Mouse (Mus musculus) G1E-ER4 (cell line): Measurements from ENCODE around the gene Rpusd2. TPM values are rescaled to one million over a fixed set of nuclear protein-coding genes. Genes with fewer than 3 reads are reported as not detected.

Experiments
- GATA1 ChIP-seq: IDR thresholded peaks from one replicate; pipeline ENCODE4 v1.8.0; 2012; ENCODE audit warnings: low read length, inconsistent platforms
- polyA plus RNA-seq: library from polyadenylated mRNA; stranded (reverse); fragments of >175 nt; gene quantifications from 2 replicates; pipeline ENCODE4 v1.2.3, GENCODE M21; 2012

The Rpusd2 gene
- polyA plus RNA-seq, 1 experiment, result 7.1 TPM

DNA sequence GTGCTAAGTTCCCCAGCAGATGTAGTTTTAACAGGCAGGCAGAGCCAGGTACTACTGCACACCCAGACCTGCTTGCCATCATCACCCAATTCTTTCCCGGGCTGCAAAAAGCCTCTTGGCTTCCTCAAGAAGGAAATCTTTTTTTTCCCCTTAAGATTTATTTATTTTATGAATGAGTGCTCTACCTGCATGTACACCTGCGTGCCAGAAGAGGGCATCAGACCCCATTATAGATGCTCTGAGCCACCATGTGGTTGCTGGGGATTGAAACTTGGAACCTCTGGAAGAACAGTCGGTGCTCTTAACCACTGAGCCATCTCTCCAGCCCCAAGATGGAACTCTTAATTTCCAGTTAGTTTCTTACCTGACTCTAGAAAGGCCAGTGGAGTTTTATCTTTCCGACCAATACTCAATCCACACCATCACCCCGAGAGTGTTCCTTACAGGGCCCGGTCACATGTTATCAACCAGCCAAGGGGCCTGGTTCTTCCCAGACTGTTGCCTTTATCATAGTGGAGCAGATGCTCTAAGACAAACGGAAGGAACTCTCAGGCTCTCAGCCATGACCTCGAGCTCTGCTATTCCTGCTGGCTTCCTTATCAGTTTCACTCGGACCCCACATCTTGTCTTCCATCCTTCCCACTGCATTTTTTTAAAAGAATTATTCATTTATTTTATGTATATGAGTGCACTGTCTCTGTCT, 9.9 kb upstream of the Rpusd2 start:
- peak; percentile 38 for TF ChIP-seq GATA1

DNA sequence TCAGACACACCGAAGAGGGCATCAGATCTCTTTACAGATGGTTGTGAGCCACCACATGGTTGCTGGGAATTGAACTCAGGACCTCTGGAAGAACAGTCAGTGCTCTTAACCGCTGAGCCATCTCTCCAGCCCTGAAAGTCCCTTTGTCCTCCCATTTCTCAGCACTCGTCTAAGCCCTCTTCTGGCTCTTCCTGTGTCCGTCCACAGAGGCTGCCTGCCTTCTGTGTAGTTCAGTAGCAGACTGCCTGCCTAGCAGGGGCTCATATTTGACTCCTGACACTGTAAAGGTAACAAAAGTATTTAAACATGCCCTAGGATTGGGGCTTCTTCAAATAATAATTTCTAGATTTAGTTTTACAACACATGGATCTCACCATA, 9.4 kb upstream of the Rpusd2 start:
- TF ChIP-seq GATA1, result no peak

DNA sequence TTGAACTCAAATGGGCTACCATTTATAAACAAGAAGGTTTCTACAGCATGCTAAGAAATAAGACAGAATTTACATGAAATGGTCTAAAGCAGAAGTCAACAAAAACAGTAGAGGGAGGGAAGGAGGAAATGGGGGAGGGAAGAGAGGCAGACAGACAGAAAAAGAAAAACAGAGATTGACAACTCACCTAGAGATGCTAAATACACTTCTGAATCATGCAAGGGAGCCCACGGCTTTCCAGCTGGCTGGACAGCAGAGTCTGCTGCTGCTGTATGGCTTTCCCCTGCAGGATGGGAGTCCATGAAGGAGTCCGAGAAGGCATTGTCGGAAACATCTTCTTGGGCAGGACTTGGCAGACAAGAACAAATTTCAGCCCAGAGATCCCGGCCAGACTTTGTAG, 7.6 kb upstream of the Rpusd2 start:
- no peak for TF ChIP-seq GATA1

- no peak for TF ChIP-seq GATA1
Measured at GRCm38 (mm10) chr2:119028941-119029551, 5.5 kb upstream of the Rpusd2 start, which contains the start of gene Ccdc32. Ccdc32 (minus strand) TSS chr2:119029393.

DNA sequence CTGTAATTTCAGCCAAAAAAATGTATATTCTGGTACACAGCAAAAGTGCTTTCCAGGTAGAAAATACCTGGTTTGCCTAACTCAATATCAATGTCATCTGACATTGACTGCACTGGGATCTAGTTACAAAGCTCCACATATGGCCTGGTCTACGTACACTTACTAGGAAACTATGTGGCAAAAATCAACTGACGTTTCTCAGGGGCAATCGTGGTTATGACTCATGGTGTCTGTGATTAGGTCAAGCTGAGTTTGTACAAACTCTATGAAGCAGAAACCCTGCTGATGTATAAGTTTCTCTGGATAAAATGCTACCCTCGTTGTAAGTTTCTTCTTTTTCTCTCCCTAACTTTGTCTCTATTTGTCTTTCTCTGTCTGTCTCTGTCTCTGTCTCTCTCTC, 2.4 kb upstream of the Rpusd2 start:
- TF ChIP-seq GATA1, result no peak

- no peak for TF ChIP-seq GATA1
Measured at GRCm38 (mm10) chr2:119035397-119035745, 781 bp downstream of the Rpusd2 start.

- TF ChIP-seq GATA1, result no peak
Measured at GRCm38 (mm10) chr2:119040882-119041281, 6.3 kb downstream of the Rpusd2 start.

- no peak for TF ChIP-seq GATA1
Measured at GRCm38 (mm10) chr2:119045163-119045562, 10.6 kb downstream of the Rpusd2 start.

DNA sequence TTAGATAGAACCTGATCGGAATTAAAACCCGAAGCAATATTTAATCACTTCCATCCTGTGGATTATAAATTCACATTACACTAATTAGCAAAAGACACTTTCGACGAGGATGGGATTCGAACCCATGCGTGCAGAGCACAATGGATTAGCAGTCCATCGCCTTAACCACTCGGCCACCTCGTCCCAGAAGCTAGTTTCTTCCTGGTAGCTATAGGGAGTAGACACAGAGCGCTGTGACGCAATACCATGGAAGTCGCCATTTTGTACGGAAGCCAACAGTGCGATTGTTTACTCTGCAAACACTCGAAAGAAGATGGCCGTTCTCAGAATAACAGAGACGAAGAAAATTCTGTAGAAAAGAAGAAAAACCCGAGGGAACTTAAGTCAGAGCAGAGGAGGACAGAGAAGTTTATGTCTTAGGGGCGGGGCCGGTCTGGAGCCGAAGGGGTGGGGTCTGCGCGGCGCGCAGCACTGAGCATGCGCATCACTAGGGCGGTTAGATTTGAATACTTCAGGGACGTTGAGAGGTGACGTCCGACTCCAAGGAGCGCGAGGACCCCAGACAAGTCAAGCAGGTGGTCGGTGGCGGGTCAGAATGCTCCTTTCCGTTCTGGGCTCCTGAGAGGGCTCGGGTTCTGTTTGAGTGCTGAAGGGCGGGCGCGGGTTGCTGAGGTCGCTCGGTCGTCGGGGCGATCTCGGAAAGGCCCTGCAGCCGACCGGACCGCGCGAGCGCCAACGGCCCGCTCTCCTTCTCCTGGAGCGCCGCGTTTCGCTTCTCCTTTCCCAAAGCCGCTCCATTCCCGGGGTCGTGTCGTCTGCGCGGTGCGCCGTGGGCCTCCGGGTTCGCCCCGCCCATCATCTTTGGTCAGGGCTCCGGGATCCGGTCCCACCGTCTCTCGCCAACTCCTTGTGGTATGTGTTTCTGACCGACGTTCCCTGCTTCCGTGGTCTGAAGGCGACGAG, 12.3 kb downstream of the Rpusd2 start, which contains the start of gene Knl1:
TSS of gene Knl1 (plus strand) at position 471 of the 963 bp plus-strand sequence.
- TF ChIP-seq GATA1, result no peak

DNA sequence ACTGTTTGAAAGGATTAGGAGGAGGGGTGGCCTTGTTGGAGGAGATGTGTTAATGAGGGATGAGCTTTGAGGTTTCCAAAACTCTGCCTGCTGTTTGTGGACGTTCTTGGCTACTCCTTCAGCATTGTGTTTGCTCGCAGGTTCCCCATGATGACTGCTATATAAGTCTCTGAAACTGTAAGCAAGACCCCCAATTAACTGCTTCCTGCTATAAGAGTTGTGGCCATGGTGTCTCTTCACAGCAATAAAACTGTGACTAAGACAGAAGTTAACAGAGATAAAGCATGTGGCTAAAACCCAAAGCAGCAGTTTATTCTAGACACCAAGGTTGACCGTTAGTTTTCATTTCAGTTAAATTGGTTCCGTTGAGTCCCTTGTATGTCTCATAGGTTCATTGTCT, 13.3 kb downstream of the Rpusd2 start:
- TF ChIP-seq GATA1, result no peak

DNA sequence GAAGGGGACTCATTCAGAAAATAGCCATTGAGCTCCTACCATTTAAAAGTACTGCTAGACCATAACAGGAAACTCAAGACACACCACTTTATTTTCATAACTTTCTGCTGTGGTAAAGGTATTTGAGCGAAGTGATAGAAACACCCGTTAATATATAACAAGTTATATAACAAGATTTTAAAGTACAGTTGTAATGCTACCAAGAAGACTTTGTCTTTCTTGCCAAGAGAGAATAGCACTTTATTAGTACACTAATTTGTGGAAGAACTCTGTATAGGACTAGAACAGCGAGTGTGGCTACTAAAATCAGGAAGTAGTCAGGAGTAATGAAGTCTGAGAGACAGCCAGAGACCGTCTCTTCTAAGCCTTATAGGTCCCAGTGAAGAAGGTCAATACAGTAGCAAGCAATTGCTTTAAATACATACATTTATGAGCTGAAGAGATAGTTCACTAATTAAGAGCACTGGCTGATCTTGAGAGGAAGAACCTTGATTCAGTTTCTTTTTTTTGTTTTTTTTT, 15.6 kb downstream of the Rpusd2 start:
- TF ChIP-seq GATA1, result no peak

- TF ChIP-seq GATA1, result no peak
Measured at GRCm38 (mm10) chr2:119060139-119060538, 25.5 kb downstream of the Rpusd2 start.

DNA sequence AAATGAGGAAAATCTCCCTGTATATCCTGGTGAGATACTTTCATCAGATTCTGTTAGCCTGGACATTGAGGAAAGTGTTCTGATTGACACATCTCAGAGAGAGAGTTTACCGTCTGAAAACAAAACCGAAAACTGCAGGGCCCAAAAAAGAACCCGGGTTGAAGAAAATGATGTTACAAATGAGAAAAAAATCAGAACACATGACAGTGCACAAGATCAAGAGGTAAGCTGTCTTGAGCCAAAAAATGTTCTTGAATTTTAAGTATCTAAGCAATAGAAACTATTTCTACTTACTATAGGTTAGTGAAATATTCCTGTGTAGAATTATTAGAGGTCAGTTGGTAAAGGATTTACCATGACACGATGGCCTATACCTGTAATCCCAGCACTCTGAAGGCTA, 37.8 kb downstream of the Rpusd2 start:
- no peak for TF ChIP-seq GATA1

DNA sequence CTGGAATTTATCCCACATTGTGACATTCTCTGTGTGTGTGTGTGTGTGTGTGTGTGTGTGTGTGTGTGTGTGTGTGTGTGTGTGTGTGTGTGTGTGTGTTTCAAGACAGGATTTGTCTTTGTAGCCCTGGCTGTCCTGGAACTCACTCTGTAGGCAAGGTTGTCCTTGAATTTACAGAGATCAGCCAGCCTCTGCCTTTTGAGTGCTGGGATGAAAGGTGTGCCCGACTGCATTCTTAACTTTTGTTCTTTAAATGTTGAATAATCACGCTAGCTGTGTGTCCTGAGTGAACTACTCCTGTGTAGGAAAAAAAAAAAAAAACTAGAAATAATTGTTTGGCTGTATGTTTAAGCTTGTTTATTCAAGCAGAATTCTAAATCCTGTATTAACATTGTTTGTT, 51.6 kb downstream of the Rpusd2 start:
- no peak for TF ChIP-seq GATA1

Other genes starting within 250 kb of the Rpusd2 start
- 100 and 129 TPM in 2 replicates for gene Knstrn, start 220.8 kb upstream of the Rpusd2 start, polyA plus RNA-seq
- 4.7 and 10.5 TPM in 2 replicates for gene Ivd, start 172.8 kb upstream of the Rpusd2 start, polyA plus RNA-seq
- gene Bahd1, start 134.4 kb upstream of the Rpusd2 start, polyA plus RNA-seq, result 60.4 and 68.6 TPM in 2 replicates
- gene Chst14, start 108.3 kb upstream of the Rpusd2 start, polyA plus RNA-seq, result 6.0 and 9.3 TPM in 2 replicates
- 13.3 and 14.8 TPM in 2 replicates for gene Ccdc32, start 5.4 kb upstream of the Rpusd2 start, polyA plus RNA-seq
- 10.4 and 12.1 TPM in 2 replicates for gene Knl1, start 12.3 kb downstream of the Rpusd2 start, polyA plus RNA-seq
- gene Rad51, start 78.0 kb downstream of the Rpusd2 start, polyA plus RNA-seq, result 32.6 and 40.6 TPM in 2 replicates
- 62.5 and 66.8 TPM in 2 replicates for gene Rmdn3, start 122.2 kb downstream of the Rpusd2 start, polyA plus RNA-seq
- 10.1 and 12.6 TPM in 2 replicates for gene Gchfr, start 133.0 kb downstream of the Rpusd2 start, polyA plus RNA-seq
- gene Gm14137, start 139.7 kb downstream of the Rpusd2 start, polyA plus RNA-seq, result not detected in 2 replicates
- gene Zfyve19, start 173.8 kb downstream of the Rpusd2 start, polyA plus RNA-seq, result 25.3 and 25.8 TPM in 2 replicates
- 37.2 and 46.4 TPM in 2 replicates for gene Dnajc17, start 174.0 kb downstream of the Rpusd2 start, polyA plus RNA-seq
- not detected in 2 replicates for gene Ppp1r14d, start 195.1 kb downstream of the Rpusd2 start, polyA plus RNA-seq
- not detected in 2 replicates for gene Spint1, start 202.6 kb downstream of the Rpusd2 start, polyA plus RNA-seq
- not detected in 2 replicates for gene Rhov, start 236.5 kb downstream of the Rpusd2 start, polyA plus RNA-seq